Mouse (Mus musculus): Measurements from ENCODE around the gene Per3. TPM values are rescaled to one million over a fixed set of nuclear protein-coding genes. Genes with fewer than 3 reads are reported as not detected.

Gene Per3
- polyA plus RNA-seq (2016; fragmentation: Nextera tagmentation; extraction: Ambion mirVana): 4.3 and 5.7 TPM in 2 replicates

GRCm38 (mm10) chr4:151044037-151044943, at the start of gene Per3:
Per3 (minus strand) TSS chr4:151044665.
- peak; percentile 95 for DNase-seq (ENCODE audit: low spot score)
- Histone ChIP-seq H3K36me3 (peaks cover 28% of the 10 kb centered on the region), H3K27ac (peak within 1 kb of the TSS; percentile 89), H3K27me3 (ENCODE audit: insufficient read depth, poor library complexity, severe bottlenecking) (peaks cover 11% of the 10 kb centered on the region), H3K4me1 (replicated peaks) (peaks cover 23% of the 10 kb centered on the region), H3K9me3 (no peaks in the 10 kb centered on the region), H3K4me3 (peak within 1 kb of the TSS; percentile 71)
- WGBS: under 1% methylated on average over 79 of the region's 79 CpGs

GRCm38 (mm10) chr4:151089270-151089669, 44.8 kb upstream of the Per3 start, which contains the start of gene Gm13090:
Gm13090 (plus strand) TSS chr4:151089570.
- Histone ChIP-seq H3K9me3 (no peaks in the 10 kb centered on the region), H3K27ac (no peak within 1 kb of the TSS), H3K27me3 (ENCODE audit: insufficient read depth, poor library complexity, severe bottlenecking) (no peaks in the 10 kb centered on the region), H3K4me1 (replicated peaks) (peaks cover 8% of the 10 kb centered on the region), H3K4me3 (no peak within 1 kb of the TSS), H3K36me3 (peaks cover 61% of the 10 kb centered on the region)
- 96% methylated on average over 7 of the region's 7 CpGs for WGBS
- no peak for DNase-seq (ENCODE audit: low spot score)

- H3K27ac ChIP-seq: no peak overlapping the region
- H3K36me3 ChIP-seq: peaks cover 61% of the 10 kb centered on the region
- H3K4me3 ChIP-seq: no peak overlapping the region
- no peaks in the 10 kb centered on the region for H3K27me3 ChIP-seq (ENCODE audit: insufficient read depth, poor library complexity, severe bottlenecking)
- DNase-seq (ENCODE audit: low spot score): no peak
- H3K9me3 ChIP-seq: no peaks in the 10 kb centered on the region
- WGBS: 93% methylated on average over 14 of the region's 14 CpGs
- H3K4me1 ChIP-seq (replicated peaks): peaks cover 8% of the 10 kb centered on the region
Measured at GRCm38 (mm10) chr4:151088819-151089218, 44.4 kb upstream of the Per3 start.

- Histone ChIP-seq H3K4me3 (no peak overlapping the region), H3K36me3 (peaks cover 72% of the 10 kb centered on the region), H3K9me3 (no peaks in the 10 kb centered on the region), H3K4me1 (replicated peaks) (peaks cover 8% of the 10 kb centered on the region), H3K27me3 (ENCODE audit: insufficient read depth, poor library complexity, severe bottlenecking) (no peaks in the 10 kb centered on the region), H3K27ac (no peak overlapping the region)
- 98% methylated on average over 1 of the region's 1 CpGs for WGBS
- no peak for DNase-seq (ENCODE audit: low spot score)
Measured at GRCm38 (mm10) chr4:151087358-151087757, 42.9 kb upstream of the Per3 start.

DNA sequence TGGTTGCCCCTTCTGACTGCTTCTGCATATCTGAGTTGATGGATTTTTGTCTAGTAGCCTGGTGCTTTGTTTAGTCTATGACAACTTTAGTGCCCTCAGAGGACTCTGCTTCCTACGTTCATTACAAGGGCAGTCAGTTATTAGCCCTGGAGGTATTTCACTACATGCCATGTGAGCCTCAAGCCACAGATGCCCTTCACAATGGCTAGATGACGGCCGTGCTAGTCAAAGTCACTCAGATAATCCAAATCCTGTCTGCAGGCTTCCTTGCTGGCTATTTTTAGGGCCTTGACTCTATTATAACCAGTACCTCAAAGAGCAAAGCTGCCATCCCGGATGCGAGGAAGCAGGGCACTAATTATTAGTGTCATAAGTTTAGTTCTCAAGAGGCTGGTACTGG, 38.6 kb upstream of the Per3 start:
- no peaks in the 10 kb centered on the region for H3K4me1 ChIP-seq (replicated peaks)
- no peak overlapping the region for H3K4me3 ChIP-seq
- no peak overlapping the region for H3K27ac ChIP-seq
- WGBS: 94% methylated on average over 5 of the region's 5 CpGs
- no peak for DNase-seq (ENCODE audit: low spot score)
- H3K9me3 ChIP-seq: no peaks in the 10 kb centered on the region
- H3K27me3 ChIP-seq (ENCODE audit: insufficient read depth, poor library complexity, severe bottlenecking): no peaks in the 10 kb centered on the region
- peaks cover 100% of the 10 kb centered on the region for H3K36me3 ChIP-seq

GRCm38 (mm10) chr4:151081977-151082376, 37.5 kb upstream of the Per3 start:
- WGBS: 94% methylated on average over 13 of the region's 13 CpGs
- Histone ChIP-seq H3K4me3 (no peak overlapping the region), H3K4me1 (replicated peaks) (no peaks in the 10 kb centered on the region), H3K36me3 (peaks cover 100% of the 10 kb centered on the region), H3K27me3 (ENCODE audit: insufficient read depth, poor library complexity, severe bottlenecking) (no peaks in the 10 kb centered on the region), H3K9me3 (no peaks in the 10 kb centered on the region), H3K27ac (no peak overlapping the region)
- DNase-seq (ENCODE audit: low spot score): no peak

DNA sequence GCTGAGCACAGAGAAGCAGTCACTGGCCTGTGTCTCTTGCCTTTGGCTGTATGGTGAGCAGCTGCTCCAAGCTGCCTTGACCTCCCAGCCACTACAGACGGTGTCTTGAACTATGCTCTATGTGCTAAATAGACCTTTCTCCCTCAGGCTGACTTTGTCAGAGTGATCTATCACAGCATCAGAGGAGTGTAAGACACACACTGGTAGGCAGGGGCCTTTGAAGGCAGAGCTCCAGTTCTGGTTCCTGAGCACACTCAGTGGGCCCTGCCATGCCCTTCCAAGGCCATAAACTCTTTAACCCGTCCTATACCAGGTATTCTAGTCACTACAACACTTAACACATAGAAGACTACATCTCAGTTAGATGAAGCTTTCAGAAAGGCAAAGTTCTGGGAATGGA, 36.9 kb upstream of the Per3 start:
- WGBS: 83% methylated on average over 2 of the region's 2 CpGs
- Histone ChIP-seq H3K27me3 (ENCODE audit: insufficient read depth, poor library complexity, severe bottlenecking) (no peaks in the 10 kb centered on the region), H3K4me1 (replicated peaks) (no peaks in the 10 kb centered on the region), H3K4me3 (no peak overlapping the region), H3K27ac (no peak overlapping the region), H3K9me3 (no peaks in the 10 kb centered on the region), H3K36me3 (peaks cover 100% of the 10 kb centered on the region)
- DNase-seq (ENCODE audit: low spot score): no peak

DNA sequence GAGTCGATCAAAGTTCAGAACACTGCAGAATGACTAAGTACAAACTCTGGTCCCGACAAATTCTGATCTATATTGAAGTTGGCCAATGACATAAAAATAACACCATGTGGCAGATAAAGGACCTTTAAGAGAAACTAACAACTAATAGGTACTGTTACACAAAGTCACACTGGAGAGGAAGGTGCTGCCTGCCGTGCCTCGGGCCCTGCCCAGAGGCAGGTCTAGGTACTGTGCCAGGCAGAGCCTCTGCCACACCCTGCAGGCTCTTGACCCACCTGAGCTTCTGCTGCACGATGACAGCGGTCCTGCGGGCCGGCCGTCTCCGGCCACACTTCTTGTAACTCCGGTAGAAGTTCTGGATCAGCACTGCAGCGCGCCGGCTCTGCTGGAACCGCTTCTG, 30.4 kb upstream of the Per3 start:
- Histone ChIP-seq H3K4me1 (replicated peaks) (no peaks in the 10 kb centered on the region), H3K4me3 (no peak overlapping the region), H3K27me3 (ENCODE audit: insufficient read depth, poor library complexity, severe bottlenecking) (no peaks in the 10 kb centered on the region), H3K9me3 (no peaks in the 10 kb centered on the region), H3K27ac (no peak overlapping the region), H3K36me3 (peaks cover 99% of the 10 kb centered on the region)
- 96% methylated on average over 15 of the region's 15 CpGs for WGBS
- no peak for DNase-seq (ENCODE audit: low spot score)

DNA sequence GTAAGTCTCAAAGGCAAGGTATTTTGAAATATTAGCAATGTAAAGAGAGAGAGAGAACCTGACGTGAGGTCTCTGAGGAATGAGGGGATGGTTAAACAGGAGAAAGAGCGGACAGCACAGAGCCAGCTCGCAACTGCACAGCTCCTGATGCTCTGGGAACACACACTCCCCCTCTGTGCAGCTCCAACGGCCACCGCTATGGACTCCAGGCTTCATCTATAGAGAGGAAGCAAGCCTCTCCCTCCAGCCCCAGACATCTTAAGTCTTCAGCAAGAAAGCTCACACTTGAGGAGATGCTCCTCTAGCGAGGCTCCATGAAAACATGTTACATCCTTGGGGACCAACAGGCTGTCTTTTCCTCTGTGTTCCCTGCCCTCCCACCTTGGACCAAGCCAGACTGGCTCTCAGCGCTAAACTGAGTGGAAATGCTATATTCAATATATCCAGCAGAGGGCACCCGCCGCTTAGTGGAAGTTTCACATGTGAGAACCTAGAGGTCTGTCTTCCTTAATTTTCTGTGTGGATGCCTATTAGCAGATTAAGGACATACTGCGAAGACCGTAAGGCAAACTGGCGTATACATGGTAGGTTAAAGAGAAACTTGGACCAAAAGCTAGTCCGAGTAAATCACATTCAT, 28.8 kb upstream of the Per3 start:
- Histone ChIP-seq H3K9me3 (no peaks in the 10 kb centered on the region), H3K4me1 (replicated peaks) (no peaks in the 10 kb centered on the region), H3K4me3 (no peak overlapping the region), H3K27me3 (ENCODE audit: insufficient read depth, poor library complexity, severe bottlenecking) (no peaks in the 10 kb centered on the region), H3K27ac (no peak overlapping the region), H3K36me3 (peaks cover 99% of the 10 kb centered on the region)
- WGBS: 62% methylated on average over 13 of the region's 13 CpGs
- DNase-seq (ENCODE audit: low spot score): peak; percentile 75

GRCm38 (mm10) chr4:151070962-151071361, 26.5 kb upstream of the Per3 start:
- H3K4me3 ChIP-seq: no peak overlapping the region
- DNase-seq (ENCODE audit: low spot score): no peak
- H3K4me1 ChIP-seq (replicated peaks): no peaks in the 10 kb centered on the region
- peaks cover 97% of the 10 kb centered on the region for H3K36me3 ChIP-seq
- 86% methylated on average over 7 of the region's 7 CpGs for WGBS
- H3K27me3 ChIP-seq (ENCODE audit: insufficient read depth, poor library complexity, severe bottlenecking): no peaks in the 10 kb centered on the region
- H3K9me3 ChIP-seq: no peaks in the 10 kb centered on the region
- no peak overlapping the region for H3K27ac ChIP-seq

- H3K27me3 ChIP-seq (ENCODE audit: insufficient read depth, poor library complexity, severe bottlenecking): no peaks in the 10 kb centered on the region
- no peak for DNase-seq (ENCODE audit: low spot score)
- no peaks in the 10 kb centered on the region for H3K9me3 ChIP-seq
- no peak overlapping the region for H3K4me3 ChIP-seq
- H3K36me3 ChIP-seq: peaks cover 90% of the 10 kb centered on the region
- no peak overlapping the region for H3K27ac ChIP-seq
- 81% methylated on average over 4 of the region's 4 CpGs for WGBS
- H3K4me1 ChIP-seq (replicated peaks): no peaks in the 10 kb centered on the region
Measured at GRCm38 (mm10) chr4:151068751-151069150, 24.3 kb upstream of the Per3 start.

- Histone ChIP-seq H3K36me3 (peaks cover 55% of the 10 kb centered on the region), H3K4me1 (replicated peaks) (peaks cover 21% of the 10 kb centered on the region), H3K27ac (no peak overlapping the region), H3K27me3 (ENCODE audit: insufficient read depth, poor library complexity, severe bottlenecking) (no peaks in the 10 kb centered on the region), H3K9me3 (no peaks in the 10 kb centered on the region), H3K4me3 (no peak overlapping the region)
- WGBS: 94% methylated on average over 4 of the region's 4 CpGs
- no peak for DNase-seq (ENCODE audit: low spot score)
Measured at GRCm38 (mm10) chr4:151059566-151059965, 15.1 kb upstream of the Per3 start.

DNA sequence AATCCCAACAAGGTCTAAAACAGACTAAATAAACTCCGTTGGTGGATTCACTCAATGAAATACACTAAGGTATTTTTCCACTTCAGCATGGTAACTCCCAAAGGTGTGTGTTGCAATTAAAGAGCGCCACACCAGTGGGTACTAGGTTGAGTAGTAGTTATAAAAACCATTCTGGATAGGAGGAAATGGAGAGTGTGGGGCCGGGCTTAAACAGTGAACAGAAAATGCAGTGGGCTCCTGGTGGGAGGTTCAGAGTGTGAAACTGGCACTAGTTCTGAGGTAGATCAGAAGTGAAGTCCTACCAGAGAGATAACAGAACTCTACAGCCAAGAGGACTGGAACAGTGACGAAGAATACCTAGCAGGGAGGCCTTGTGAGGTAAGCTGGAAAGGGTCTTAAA, 14.2 kb upstream of the Per3 start:
- no peak for DNase-seq (ENCODE audit: low spot score)
- peaks cover 54% of the 10 kb centered on the region for H3K36me3 ChIP-seq
- WGBS: 82% methylated on average over 4 of the region's 4 CpGs
- peak overlapping the region; percentile 95; the same call in 1 of the 2 replicates for H3K27ac ChIP-seq
- no peaks in the 10 kb centered on the region for H3K9me3 ChIP-seq
- H3K4me1 ChIP-seq (replicated peaks): peaks cover 21% of the 10 kb centered on the region
- peak overlapping the region; percentile 94 for H3K4me3 ChIP-seq
- H3K27me3 ChIP-seq (ENCODE audit: insufficient read depth, poor library complexity, severe bottlenecking): no peaks in the 10 kb centered on the region
